Mouse (Mus musculus) forebrain, embryonic 16.5 days (tissue): ENCODE data around the gene Bicra. TPM values are rescaled to one million over a fixed set of nuclear protein-coding genes. Genes with fewer than 3 reads are reported as not detected.

Source experiments
- ATAC-seq: fragments of 200-750 bp; cut with Nextera tagmentation; 2 replicates; pipeline ENCODE4 v1.8.0; 2017; ENCODE audit warnings: mild to moderate bottlenecking, moderate library complexity
- H3K27ac ChIP-seq: fragments of 300-500 bp; sonication (generic); 2 replicates; pipeline ENCODE4 v1.5.1; 2014; ENCODE audit warnings: low read length, control low read depth
- H3K27me3 ChIP-seq: fragments of 300-500 bp; sonication (generic); replicated peaks from 2 replicates; pipeline ENCODE4 v1.6.1; 2014; ENCODE audit warnings: low read length; ENCODE audit not compliant: control insufficient read depth, insufficient read depth
- H3K36me3 ChIP-seq: fragments of 300-500 bp; sonication (generic); 2 replicates; pipeline ENCODE4 v1.6.1; 2014; ENCODE audit not compliant: control insufficient read depth, insufficient read depth
- H3K4me1 ChIP-seq: fragments of 300-500 bp; sonication (generic); replicated peaks from 2 replicates; pipeline ENCODE4 v1.6.1; 2014; ENCODE audit warnings: low read length; ENCODE audit not compliant: control insufficient read depth, insufficient read depth
- H3K4me2 ChIP-seq: fragments of 300-500 bp; sonication (generic); 2 replicates; pipeline ENCODE4 v1.6.1; 2014; ENCODE audit warnings: mild to moderate bottlenecking, low read length, control low read depth
- H3K4me3 ChIP-seq: fragments of 300-500 bp; sonication (generic); replicated peaks from 2 replicates; pipeline ENCODE4 v1.5.1; 2014; ENCODE audit warnings: mild to moderate bottlenecking, low read length, control low read depth
- H3K9ac ChIP-seq: fragments of 300-500 bp; sonication (generic); replicated peaks from 2 replicates; pipeline ENCODE4 v1.6.1; 2014; ENCODE audit warnings: low read depth, low read length, control low read depth
- H3K9me3 ChIP-seq: fragments of 300-500 bp; sonication (generic); 2 replicates; pipeline ENCODE4 v1.6.1; 2016; ENCODE audit warnings: low read length; ENCODE audit not compliant: control insufficient read depth
- WGBS: fragments of 180-500 bp; shearing (Covaris S2); extraction: QIAGEN DNeasy Blood & Tissue Kit; methylation state at CpG from one replicate; pipeline ENCODE4 v1.1.7; 2014; 5-methylcytosine and 5-hydroxymethylcytosine counted together
- polyA plus RNA-seq: library from polyadenylated mRNA; unstranded; fragments of >200 nt; fragmentation: Nextera tagmentation; extraction: Ambion mirVana; gene quantifications from 2 replicates; pipeline ENCODE4 v1.2.1, GENCODE M21; 2015

Gene Bicra
- polyA plus RNA-seq, 1 experiment from 2014 or later, result 11.2 TPM

- Histone ChIP-seq H3K36me3 (no peaks in the 10 kb centered on the region), H3K9ac (no peak overlapping the region), H3K27me3 (no peaks in the 10 kb centered on the region), H3K4me2 (no peak overlapping the region), H3K27ac (no peak overlapping the region), H3K4me3 (no peak overlapping the region), H3K9me3 (no peaks in the 10 kb centered on the region), H3K4me1 (no peaks in the 10 kb centered on the region)
- no peak for ATAC-seq
- WGBS, result 21% methylated on average over 7 of the region's 7 CpGs
Measured at GRCm38 (mm10) chr7:15955509-15955908, 92.2 kb downstream of the Bicra start.

DNA sequence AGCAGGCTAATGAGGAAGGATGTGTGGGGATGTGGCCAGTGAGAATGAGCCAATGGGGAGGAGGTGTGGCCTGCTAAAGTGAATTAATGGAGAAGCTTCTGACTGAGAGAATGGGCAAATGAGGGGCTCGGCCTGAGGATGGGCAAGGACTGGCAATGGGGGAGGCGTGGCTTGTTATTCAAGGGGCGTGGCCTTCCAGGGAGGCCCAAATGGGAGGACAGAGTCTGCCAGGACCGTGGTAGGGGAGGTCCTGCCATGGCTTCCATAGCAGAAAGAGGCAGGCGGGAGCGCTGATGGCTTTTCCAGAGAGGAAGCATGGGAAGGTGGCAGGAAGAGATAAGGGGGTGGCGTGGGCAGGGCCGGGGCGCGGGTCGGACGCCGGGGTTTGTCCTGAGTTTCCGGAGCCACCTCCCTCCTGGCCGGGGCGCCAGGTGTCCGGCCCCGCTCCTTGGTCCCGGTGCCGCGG, 92.7 kb downstream of the Bicra start:
- no peak overlapping the region for H3K27ac ChIP-seq
- WGBS, result 10% methylated on average over 20 of the region's 21 CpGs
- no peaks in the 10 kb centered on the region for H3K9me3 ChIP-seq
- ATAC-seq, result no peak
- H3K36me3 ChIP-seq, result no peaks in the 10 kb centered on the region
- no peak overlapping the region for H3K4me3 ChIP-seq
- no peaks in the 10 kb centered on the region for H3K27me3 ChIP-seq
- H3K9ac ChIP-seq, result no peak overlapping the region
- H3K4me1 ChIP-seq, result no peaks in the 10 kb centered on the region
- peak overlapping the region; percentile 14; the same call in 1 of the 2 replicates for H3K4me2 ChIP-seq

DNA sequence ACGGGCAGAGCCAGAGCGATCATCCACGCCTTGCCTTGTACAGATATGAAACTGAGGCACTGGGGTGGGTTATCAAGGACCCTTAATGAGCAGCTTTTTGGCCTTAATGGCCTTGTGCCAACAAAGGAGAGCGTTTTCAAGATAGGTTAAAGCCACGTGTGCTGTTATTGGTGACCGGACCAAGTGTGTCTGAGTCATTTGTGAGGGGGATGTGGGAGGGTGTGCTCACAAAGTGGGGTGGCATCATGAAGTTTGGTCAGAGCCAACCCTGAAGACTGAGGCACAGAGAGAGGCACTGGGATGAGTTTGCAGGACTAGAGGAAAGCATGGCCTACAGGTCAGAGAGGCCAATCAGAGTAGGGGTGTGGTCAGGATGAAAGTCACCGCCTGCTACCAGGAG, 93.3 kb downstream of the Bicra start:
- Histone ChIP-seq H3K4me3 (no peak overlapping the region), H3K9ac (no peak overlapping the region), H3K4me1 (no peaks in the 10 kb centered on the region), H3K36me3 (no peaks in the 10 kb centered on the region), H3K27me3 (no peaks in the 10 kb centered on the region), H3K9me3 (no peaks in the 10 kb centered on the region), H3K27ac (no peak overlapping the region), H3K4me2 (no peak overlapping the region)
- no peak for ATAC-seq
- WGBS, result 95% methylated on average over 7 of the region's 7 CpGs

DNA sequence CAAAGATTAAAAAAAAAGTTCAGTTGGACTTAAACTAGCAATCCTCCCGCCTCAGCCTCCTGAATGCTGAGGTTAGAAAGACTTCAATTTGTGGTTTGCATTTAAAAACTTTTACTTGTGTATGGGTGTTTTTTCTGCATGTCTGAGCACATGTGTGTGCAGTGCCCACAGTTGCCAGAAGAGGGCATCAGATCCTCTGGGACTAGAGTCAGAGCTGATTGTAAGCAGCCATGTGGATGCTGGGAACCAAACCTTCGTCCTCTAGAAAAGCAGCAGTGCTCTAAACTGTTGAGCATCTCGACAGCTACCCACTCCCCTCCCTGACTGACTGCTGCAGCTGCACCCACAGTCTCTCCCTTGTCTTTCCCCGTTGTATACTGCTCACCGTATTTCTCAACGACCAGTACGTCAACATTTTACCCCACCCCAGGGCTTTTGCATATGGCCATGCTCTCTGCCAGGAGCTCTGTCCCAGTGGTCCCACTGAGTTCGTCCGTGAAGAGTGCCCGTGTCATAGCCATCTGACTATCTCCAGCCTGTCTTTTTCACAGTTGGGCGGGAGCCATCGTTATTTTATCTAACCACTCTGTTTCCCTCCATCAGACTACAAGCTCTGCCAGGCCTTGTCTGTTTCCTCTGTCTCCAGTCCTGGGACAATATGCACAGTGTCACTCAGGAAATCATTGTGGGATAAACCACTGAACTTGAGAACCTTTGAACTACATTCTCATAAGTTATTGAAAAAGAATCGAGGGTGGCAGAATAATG, 94.2 kb downstream of the Bicra start:
- H3K9me3 ChIP-seq, result no peaks in the 10 kb centered on the region
- ATAC-seq, result no peak
- 93% methylated on average over 13 of the region's 13 CpGs for WGBS
- H3K9ac ChIP-seq, result no peak overlapping the region
- no peak overlapping the region for H3K27ac ChIP-seq
- H3K4me1 ChIP-seq, result peaks cover under 1% of the 10 kb centered on the region; the same call in 1 of the 2 replicates
- no peak overlapping the region for H3K4me2 ChIP-seq
- no peak overlapping the region for H3K4me3 ChIP-seq
- H3K27me3 ChIP-seq, result no peaks in the 10 kb centered on the region
- no peaks in the 10 kb centered on the region for H3K36me3 ChIP-seq

GRCm38 (mm10) chr7:15952416-15952815, 95.3 kb downstream of the Bicra start:
- H3K9ac ChIP-seq, result no peak overlapping the region
- ATAC-seq, result no peak
- H3K27ac ChIP-seq, result no peak overlapping the region
- WGBS, result 80% methylated on average over 3 of the region's 3 CpGs
- H3K36me3 ChIP-seq, result no peaks in the 10 kb centered on the region
- H3K4me3 ChIP-seq, result no peak overlapping the region
- H3K27me3 ChIP-seq, result no peaks in the 10 kb centered on the region
- H3K4me2 ChIP-seq, result no peak overlapping the region
- H3K4me1 ChIP-seq, result peaks cover 4% of the 10 kb centered on the region; the same call in 1 of the 2 replicates
- H3K9me3 ChIP-seq, result no peaks in the 10 kb centered on the region

GRCm38 (mm10) chr7:15950008-15950407, 97.7 kb downstream of the Bicra start:
- Histone ChIP-seq H3K4me3 (no peak overlapping the region), H3K9ac (no peak overlapping the region), H3K9me3 (no peaks in the 10 kb centered on the region), H3K27ac (no peak overlapping the region), H3K4me1 (peaks cover 11% of the 10 kb centered on the region), H3K36me3 (no peaks in the 10 kb centered on the region), H3K27me3 (no peaks in the 10 kb centered on the region), H3K4me2 (no peak overlapping the region)
- WGBS, result 87% methylated on average over 15 of the region's 15 CpGs
- ATAC-seq, result no peak

DNA sequence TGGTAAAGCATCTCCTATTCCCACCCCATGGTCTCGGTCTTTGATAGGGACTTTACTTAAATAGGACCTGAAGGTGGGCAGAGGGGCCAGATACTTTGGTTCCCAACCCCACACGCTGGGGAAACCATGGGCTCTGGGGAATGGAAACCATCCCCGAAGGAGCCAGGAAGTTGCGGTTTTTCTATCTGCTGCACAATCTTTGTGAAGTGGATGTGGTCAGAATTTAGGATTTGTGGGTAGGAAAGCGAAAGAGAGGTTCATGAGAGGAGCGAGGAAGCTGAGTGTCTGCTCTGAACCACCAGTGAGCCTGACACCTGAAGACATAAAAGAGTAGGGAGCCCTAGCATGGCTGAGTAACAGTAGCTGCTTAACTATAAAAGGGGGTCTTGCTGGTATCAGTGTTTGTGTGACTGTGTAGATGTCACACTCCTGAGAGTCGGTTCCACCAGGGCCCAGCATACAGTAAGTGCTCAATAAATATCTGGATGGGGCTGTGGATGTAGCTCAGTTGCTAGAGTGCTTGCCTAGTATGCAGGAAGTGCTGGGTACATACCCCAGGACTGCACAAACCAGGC, 98.4 kb downstream of the Bicra start:
- H3K36me3 ChIP-seq, result no peaks in the 10 kb centered on the region
- WGBS, result 90% methylated on average over 7 of the region's 7 CpGs
- no peaks in the 10 kb centered on the region for H3K9me3 ChIP-seq
- H3K4me1 ChIP-seq, result peaks cover 18% of the 10 kb centered on the region
- no peak overlapping the region for H3K4me2 ChIP-seq
- H3K27me3 ChIP-seq, result no peaks in the 10 kb centered on the region
- H3K4me3 ChIP-seq, result no peak overlapping the region
- no peak for ATAC-seq
- no peak overlapping the region for H3K27ac ChIP-seq
- no peak overlapping the region for H3K9ac ChIP-seq

DNA sequence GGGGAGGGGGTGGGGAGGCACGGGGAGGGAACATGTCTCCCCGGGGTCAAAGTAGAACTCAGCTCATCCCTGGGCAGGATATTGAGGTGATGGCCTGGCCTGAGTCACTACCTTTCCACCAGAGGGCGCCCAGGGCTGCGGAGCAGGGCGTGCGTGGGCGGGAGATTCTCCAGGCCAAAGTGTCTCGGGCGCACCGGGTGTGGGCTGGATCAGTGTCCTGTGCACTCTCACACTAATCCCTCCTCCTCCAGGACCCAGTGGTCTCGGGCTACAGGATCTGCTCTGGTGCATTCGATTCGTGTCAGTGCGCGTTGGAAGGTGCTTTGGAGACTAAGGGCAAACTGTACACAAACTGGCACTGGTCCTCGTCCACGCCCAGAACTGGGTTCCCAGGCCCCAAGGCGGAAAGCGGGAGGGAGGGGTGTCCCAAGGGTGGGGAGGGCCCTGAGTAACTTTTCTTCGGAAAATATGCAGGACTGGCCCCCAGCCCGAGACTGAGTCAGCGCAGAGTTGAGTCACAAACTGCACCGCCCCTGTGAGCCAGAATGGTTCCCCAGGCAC, 99.3 kb downstream of the Bicra start:
- Histone ChIP-seq H3K9ac (peak overlapping the region; percentile 7; the same call in 1 of the 2 replicates), H3K4me3 (no peak overlapping the region), H3K4me1 (peaks cover 21% of the 10 kb centered on the region), H3K9me3 (no peaks in the 10 kb centered on the region), H3K27me3 (no peaks in the 10 kb centered on the region), H3K36me3 (peaks cover 4% of the 10 kb centered on the region), H3K27ac (no peak overlapping the region), H3K4me2 (peak overlapping the region; percentile 20)
- WGBS, result 5% methylated on average over 23 of the region's 23 CpGs
- no peak for ATAC-seq

DNA sequence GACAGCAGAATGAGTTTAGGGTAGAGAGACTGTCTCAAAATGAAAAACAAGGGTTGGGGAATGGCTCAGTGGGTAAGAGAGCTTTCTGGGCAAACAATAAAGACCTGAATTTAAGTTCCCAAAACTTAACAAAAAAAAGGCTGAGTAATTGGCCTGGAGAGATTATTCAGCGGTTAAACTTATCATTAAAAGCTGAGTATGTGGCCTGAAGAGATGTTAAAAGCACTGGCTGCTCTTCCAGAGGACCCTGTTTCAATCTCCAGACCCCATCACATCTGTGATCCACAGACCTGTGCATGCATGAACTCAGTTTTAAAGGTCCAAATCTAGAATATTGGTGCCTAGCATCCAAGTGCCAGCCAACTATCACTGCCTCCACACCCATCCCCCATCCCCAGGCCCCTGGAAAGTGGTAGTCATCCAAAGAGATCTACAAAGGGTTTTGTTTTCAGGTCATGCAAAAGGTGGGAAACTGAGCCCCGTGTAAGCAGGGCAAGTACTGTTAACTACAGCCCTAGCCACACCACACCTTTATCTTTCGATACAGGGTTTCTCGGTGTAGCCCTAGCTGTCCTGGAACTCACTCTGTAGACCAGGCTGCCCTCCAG, 100.0 kb downstream of the Bicra start:
- H3K4me2 ChIP-seq, result no peak overlapping the region
- H3K27me3 ChIP-seq, result no peaks in the 10 kb centered on the region
- peaks cover 22% of the 10 kb centered on the region for H3K4me1 ChIP-seq
- H3K27ac ChIP-seq, result no peak overlapping the region
- H3K36me3 ChIP-seq, result peaks cover 7% of the 10 kb centered on the region
- no peaks in the 10 kb centered on the region for H3K9me3 ChIP-seq
- no peak overlapping the region for H3K4me3 ChIP-seq
- no peak for ATAC-seq
- H3K9ac ChIP-seq, result no peak overlapping the region
- 48% methylated on average over 4 of the region's 4 CpGs for WGBS
